24 mouse cellular contexts compared by ENCODE assay signal in the genomic region with DNA sequence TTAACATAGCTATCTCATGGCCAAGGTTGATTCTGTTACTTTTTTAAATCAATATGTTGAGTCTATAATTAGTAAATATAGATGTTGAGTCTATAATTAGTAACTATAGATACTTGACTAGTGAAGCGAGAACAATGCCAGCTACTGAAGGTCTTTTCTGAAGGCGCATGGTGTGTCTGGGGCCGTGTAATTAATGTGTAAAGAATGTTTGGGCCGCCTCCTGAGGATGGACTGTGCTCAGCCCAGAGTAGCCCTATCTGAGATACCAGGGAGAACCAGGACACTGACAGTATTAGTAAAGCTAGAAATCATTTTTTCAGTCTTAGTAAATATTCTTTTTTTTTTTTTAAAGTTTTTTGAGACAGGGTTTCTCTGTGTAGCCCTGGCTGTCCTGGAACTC.
"Had no signal": no experiment of that assay in that cellular context is flagged by ENCODE, and none has a peak within 500 bp of the region (broad histone marks: within the 10 kb centered on the region; RNA-seq: fewer than 3 reads in every experiment).

No protein-coding gene starts in this region.

- H3K4me3 ChIP-seq: gastrocnemius, adult 2 months; heart, embryonic 10.5 days; heart, embryonic 12.5 days; hindbrain, embryonic 10.5 days; hindbrain, embryonic 12.5 days; layer of hippocampus, adult 2 months; left cerebral cortex, adult 2 months; limb, embryonic 10.5 days; limb, embryonic 12.5 days; liver, embryonic 13.5 days had no signal

- DNase-seq: gastrocnemius, adult 2 months; gastrocnemius, postnatal 10 days; gastrocnemius, postnatal 25 days; heart, adult 18-20 months; heart, postnatal 10 days; heart, postnatal 4 days; kidney, adult 18-20 months; kidney, postnatal 10 days; kidney, postnatal 4 days; liver; liver, embryonic 13.5 days had no signal

- H3K27me3 ChIP-seq: heart, embryonic 12.5 days; hindbrain, embryonic 12.5 days; limb, embryonic 12.5 days; liver, embryonic 13.5 days had no signal

- H3K4me2 ChIP-seq: heart, embryonic 12.5 days; hindbrain, embryonic 12.5 days; hindbrain, embryonic 14.5 days; limb, embryonic 12.5 days; liver, embryonic 11.5 days; liver, embryonic 13.5 days had no signal

- H3K9me3 ChIP-seq: heart, embryonic 10.5 days; heart, embryonic 12.5 days; hindbrain, embryonic 12.5 days; limb, embryonic 10.5 days; liver, embryonic 13.5 days had no signal

- H3K27ac ChIP-seq: gastrocnemius, adult 2 months; heart, embryonic 10.5 days; hindbrain, embryonic 10.5 days; hindbrain, embryonic 12.5 days; hindbrain, embryonic 14.5 days; hindbrain, postnatal 0 days; layer of hippocampus, adult 2 months; left cerebral cortex, adult 2 months; limb, embryonic 10.5 days; limb, embryonic 12.5 days; liver, embryonic 13.5 days had no signal

- ATAC-seq: forebrain, embryonic 16.5 days; hindbrain, postnatal 0 days; intestine, postnatal 0 days had no signal

- H3K9ac ChIP-seq: heart, embryonic 12.5 days; hindbrain, embryonic 12.5 days; hindbrain, embryonic 14.5 days; limb, embryonic 12.5 days; liver, embryonic 13.5 days had no signal
